In the genomic region with DNA sequence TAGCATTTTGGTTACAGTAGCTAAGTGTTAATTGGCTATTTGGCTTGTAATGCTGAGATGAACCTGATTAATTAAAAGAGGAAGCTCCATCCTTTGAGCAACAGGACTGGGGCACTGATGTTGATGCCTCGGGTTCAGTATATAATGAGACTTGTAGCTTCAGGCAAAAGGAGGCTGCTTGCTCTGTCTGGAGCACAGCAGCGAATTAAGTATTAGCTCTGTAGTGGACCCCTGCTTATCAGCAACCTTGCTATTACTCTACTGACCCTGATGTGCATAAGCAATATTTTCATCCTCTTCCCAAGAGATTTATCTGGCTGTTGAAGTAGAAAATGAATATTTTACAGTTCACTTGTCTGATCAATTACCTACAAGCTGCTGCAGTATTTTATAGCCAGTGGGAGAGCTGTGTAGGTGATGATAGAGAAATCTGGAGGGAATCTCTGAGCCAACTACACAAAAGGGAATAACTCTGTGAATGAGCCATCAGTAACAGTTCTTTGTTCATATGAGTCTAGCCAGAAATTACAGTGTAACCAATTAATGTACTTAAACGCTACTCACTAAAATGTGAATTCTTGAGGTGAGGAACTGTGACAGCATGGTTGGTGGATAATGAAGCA, we compare ENCODE assay signal across 19 mouse cellular contexts.
DNase-seq lines count a peak whose midpoint lies in the region; ATAC-seq lines count a peak whose summit lies in the region.
"Had no signal": no experiment of that assay in that cellular context is flagged by ENCODE, and none has a peak within 500 bp of the region (broad histone marks: within the 10 kb centered on the region; RNA-seq: fewer than 3 reads in every experiment).

No protein-coding gene starts in this region.

- H3K27ac ChIP-seq in forebrain, embryonic 15.5 days (replicated peaks): no peak overlapping the region
- H3K27ac ChIP-seq in midbrain, embryonic 12.5 days (replicated peaks): 0 out of 2 replicates have a peak overlapping the region, but pooled peaks have one; percentile 25
- H3K27ac ChIP-seq in neural tube, embryonic 15.5 days (replicated peaks): peak overlapping the region; percentile 30; the same call in 1 of the 2 replicates
- H3K27ac ChIP-seq: gastrocnemius, adult 2 months; heart, embryonic 15.5 days; limb, embryonic 12.5 days had no signal

- H3K9ac ChIP-seq in forebrain, embryonic 15.5 days (replicated peaks): no peak overlapping the region
- H3K9ac ChIP-seq in midbrain, embryonic 12.5 days (replicated peaks): no peak overlapping the region
- no peak overlapping the region for H3K9ac ChIP-seq in neural tube, embryonic 15.5 days (replicated peaks)
- H3K9ac ChIP-seq: heart, embryonic 15.5 days; limb, embryonic 12.5 days had no signal

- H3K27me3 ChIP-seq in forebrain, embryonic 15.5 days: no peaks in the 10 kb centered on the region
- no peaks in the 10 kb centered on the region for H3K27me3 ChIP-seq in midbrain, embryonic 12.5 days
- H3K27me3 ChIP-seq in neural tube, embryonic 15.5 days (replicated peaks): no peaks in the 10 kb centered on the region
- H3K27me3 ChIP-seq: CH12.LX; heart, embryonic 15.5 days; limb, embryonic 12.5 days had no signal

- no peaks in the 10 kb centered on the region for H3K9me3 ChIP-seq in forebrain, embryonic 15.5 days
- no peaks in the 10 kb centered on the region for H3K9me3 ChIP-seq in midbrain, embryonic 12.5 days
- no peaks in the 10 kb centered on the region for H3K9me3 ChIP-seq in neural tube, embryonic 15.5 days (replicated peaks)
- H3K9me3 ChIP-seq: heart, embryonic 15.5 days; limb, embryonic 12.5 days had no signal

- peak; percentile 70 for ATAC-seq in forebrain, embryonic 15.5 days (replicated peaks)
- peak; percentile 88 for ATAC-seq in midbrain, embryonic 12.5 days (ENCODE audit: low FRiP score, low read depth)
- ATAC-seq in neural tube, embryonic 15.5 days (ENCODE audit: low FRiP score): peak; percentile 90

- no peaks in the 10 kb centered on the region for H3K36me3 ChIP-seq in forebrain, embryonic 15.5 days
- H3K36me3 ChIP-seq in midbrain, embryonic 12.5 days: no peaks in the 10 kb centered on the region
- no peaks in the 10 kb centered on the region for H3K36me3 ChIP-seq in neural tube, embryonic 15.5 days
- H3K36me3 ChIP-seq: heart, embryonic 15.5 days; limb, embryonic 12.5 days had no signal

- WGBS in forebrain, embryonic 15.5 days: 35% methylated on average over 3 of the region's 3 CpGs
- 55% methylated on average over 3 of the region's 3 CpGs for WGBS in midbrain, embryonic 12.5 days
- WGBS in neural tube, embryonic 15.5 days: 32% methylated on average over 3 of the region's 3 CpGs

- no peak overlapping the region for H3K4me2 ChIP-seq in forebrain, embryonic 15.5 days (replicated peaks)
- H3K4me2 ChIP-seq in midbrain, embryonic 12.5 days (replicated peaks): no peak overlapping the region
- no peak overlapping the region for H3K4me2 ChIP-seq in neural tube, embryonic 15.5 days
- H3K4me2 ChIP-seq: heart, embryonic 15.5 days; limb, embryonic 12.5 days had no signal

- no peak overlapping the region for H3K4me3 ChIP-seq in forebrain, embryonic 15.5 days
- H3K4me3 ChIP-seq in midbrain, embryonic 12.5 days: no peak overlapping the region
- H3K4me3 ChIP-seq in neural tube, embryonic 15.5 days (replicated peaks): no peak overlapping the region
- H3K4me3 ChIP-seq: gastrocnemius, adult 2 months; heart, embryonic 15.5 days; limb, embryonic 12.5 days had no signal

- 0 out of 2 replicates have a peak, but pooled peaks cover 5% of the 10 kb centered on the region for H3K4me1 ChIP-seq in forebrain, embryonic 15.5 days
- H3K4me1 ChIP-seq in midbrain, embryonic 12.5 days: no peaks in the 10 kb centered on the region
- H3K4me1 ChIP-seq in neural tube, embryonic 15.5 days: peaks cover 8% of the 10 kb centered on the region; the same call in 1 of the 2 replicates
- H3K4me1 ChIP-seq: heart, embryonic 15.5 days; limb, embryonic 12.5 days had no signal

- peak; percentile 14 to 32 for DNase-seq in cerebellum, postnatal 10 days
- no peak for DNase-seq in cerebellum, adult 8-10 months
- no peak for DNase-seq in embryo, embryonic 10 days (ENCODE audit: low spot score)
- no peak for DNase-seq in urinary bladder, adult 18-20 months (ENCODE audit: low spot score in 2 of 2)
- DNase-seq in spleen, postnatal 4 days (ENCODE audit: low spot score in 2 of 2): no peak
- DNase-seq: adrenal gland, postnatal 36 days; cerebellum, postnatal 36 days; gastrocnemius, adult 2 months; heart, adult 18-20 months; kidney, adult 9 months; layer of hippocampus, postnatal 36 days; lung, postnatal 36 days; thymus, adult 2 months had no signal

Comparison
In these comparisons a context has a peak if more than half of its experiments do, and no peak if none do; other contexts are left out.
1. DNase-seq: peak in cerebellum, postnatal 10 days (2 of 2); none in cerebellum, adult 8-10 months (single experiment), embryo, embryonic 10 days (single experiment), urinary bladder, adult 18-20 months (0 of 2) and spleen, postnatal 4 days (0 of 2).
2. Peak in every context shown above with its lines, with median percentiles within 50 percentile points of each other: ATAC-seq.